Mouse (Mus musculus) embryonic fibroblast, embryonic 13.5 days (primary cell): Measurements from ENCODE around the gene Lrig2.

Source experiments
- CTCF ChIP-seq: IDR thresholded peaks from 2 replicates; pipeline ENCODE4 v1.5.1; 2011; ENCODE audit warnings: mild to moderate bottlenecking, control low read depth, low read length, moderate library complexity, borderline replicate concordance; ENCODE audit not compliant: insufficient read depth
- POLR2A ChIP-seq: IDR thresholded peaks from 2 replicates; pipeline ENCODE4 v1.6.1; 2011; ENCODE audit warnings: low read depth, mild to moderate bottlenecking, control low read depth, low read length, moderate library complexity

GRCm38 (mm10) chr3:104496176-104496575 is 15.5 kb downstream of the Lrig2 start:
- TF ChIP-seq POLR2A, result no peak
- TF ChIP-seq CTCF, result no peak
